Mouse (Mus musculus): ENCODE data around the gene Rangap1.

DNA sequence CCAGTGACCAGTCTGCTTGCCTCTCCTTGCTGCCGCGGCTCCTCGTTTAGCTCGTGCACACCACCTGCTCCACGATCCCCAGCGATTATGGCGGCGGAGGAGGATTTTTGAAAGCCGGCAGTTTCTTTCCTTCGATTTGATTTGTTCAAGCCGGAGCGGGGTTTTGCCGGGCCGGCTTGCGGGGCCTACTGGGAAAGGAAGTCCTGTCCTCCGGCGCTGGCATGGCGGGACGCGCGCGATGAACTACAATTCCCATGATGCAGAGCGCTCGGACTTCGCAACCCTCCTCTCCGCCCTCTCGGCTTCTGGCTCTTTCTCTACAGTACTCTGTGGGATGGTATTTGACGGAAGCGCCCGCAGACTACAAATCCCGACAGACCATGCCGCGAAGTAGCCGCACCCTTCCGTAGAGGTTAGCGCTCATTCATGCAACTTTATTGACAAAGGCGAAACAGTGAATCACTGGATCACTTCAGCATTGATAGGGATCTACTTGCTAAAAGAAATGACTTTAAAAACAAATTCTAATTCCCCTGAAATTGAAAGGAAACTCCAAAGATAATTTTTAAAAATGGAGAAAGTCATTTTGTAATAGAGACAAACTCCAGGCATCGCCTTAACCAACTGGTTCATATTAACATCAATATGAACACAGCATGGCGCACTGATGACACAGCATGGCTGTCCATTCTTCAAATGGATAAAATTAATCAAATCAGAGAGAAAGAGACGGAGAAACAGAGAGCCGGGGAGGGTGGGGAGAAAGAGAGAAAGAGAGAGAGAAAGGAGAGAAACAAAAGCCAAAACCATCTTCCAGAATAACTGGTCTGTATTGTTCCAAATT lies 15.3 kb downstream of the Rangap1 start:
- TF ChIP-seq EP300 (IDR thresholded peaks at IDR 0.05; ENCODE audit: low read length), result no peak
- peak; percentile 55; the same call in 1 of the 2 replicates for TF ChIP-seq ZNF384 (IDR thresholded peaks at IDR 0.05; ENCODE audit: low read depth, low read length)
- TF ChIP-seq CTCF (conservative IDR thresholded peaks at IDR 0.05 in 1 of 2, IDR thresholded peaks at IDR 0.05 in 1 of 2; ENCODE audit: low read depth in 2 of 2, low read length in 2 of 2), result no peak
- TF ChIP-seq POLR2A (IDR thresholded peaks at IDR 0.05; ENCODE audit: low read depth, low read length), result peak; percentile 92
- TF ChIP-seq ELF1 (IDR thresholded peaks at IDR 0.05; ENCODE audit: low read depth, low read length), result peak; percentile 96
- TF ChIP-seq JUN (IDR thresholded peaks at IDR 0.05; ENCODE audit: insufficient read depth, low read depth, low read length), result no peak
- TF ChIP-seq CHD1 (IDR thresholded peaks at IDR 0.05; ENCODE audit: low read depth, low read length), result no peak
- TF ChIP-seq HCFC1 (IDR thresholded peaks at IDR 0.05; ENCODE audit: low read depth, low read length), result peak; percentile 99
- peak; percentile 53; the same call in 1 of the 2 replicates for TF ChIP-seq CHD2 (IDR thresholded peaks at IDR 0.05; ENCODE audit: low read length)
- peak; percentile 50; the same call in 1 of the 2 replicates for TF ChIP-seq MAZ (IDR thresholded peaks at IDR 0.05; ENCODE audit: low read depth, low read length)
- peak; percentile 74 for TF ChIP-seq TBP (conservative IDR thresholded peaks at IDR 0.05; ENCODE audit: low read depth, low read length)
- TF ChIP-seq ZMIZ1 (IDR thresholded peaks at IDR 0.05; ENCODE audit: low read depth, low read length), result no peak; the same call in 1 of the 2 replicates
- TF ChIP-seq UBTF (IDR thresholded peaks at IDR 0.05; ENCODE audit: low read depth, low read length), result no peak
